Mouse (Mus musculus) gastrocnemius, postnatal 25 days (tissue): ENCODE measurements around the gene Igtp. TPM values are rescaled to one million over a fixed set of nuclear protein-coding genes. Genes with fewer than 3 reads are reported as not detected.
"Not testable (repeated sequence)": the region's sequence is repeated elsewhere in the genome, so short reads cannot be mapped to it uniquely, and the experiment has no call there.

Experiments
- DNase-seq: peaks from one replicate; pipeline ENCODE4 v3.0.0; 2022
- total RNA-seq, 2 experiments: library from RNA; stranded (reverse); gene quantifications; 1 replicate in 1 of 2; 2 replicates in 1 of 2; pipeline ENCODE4 v1.2.3; 2021

The Igtp gene
- total RNA-seq, 2 experiments from 2014 or later, result 3.6 to 4.3 TPM

DNA sequence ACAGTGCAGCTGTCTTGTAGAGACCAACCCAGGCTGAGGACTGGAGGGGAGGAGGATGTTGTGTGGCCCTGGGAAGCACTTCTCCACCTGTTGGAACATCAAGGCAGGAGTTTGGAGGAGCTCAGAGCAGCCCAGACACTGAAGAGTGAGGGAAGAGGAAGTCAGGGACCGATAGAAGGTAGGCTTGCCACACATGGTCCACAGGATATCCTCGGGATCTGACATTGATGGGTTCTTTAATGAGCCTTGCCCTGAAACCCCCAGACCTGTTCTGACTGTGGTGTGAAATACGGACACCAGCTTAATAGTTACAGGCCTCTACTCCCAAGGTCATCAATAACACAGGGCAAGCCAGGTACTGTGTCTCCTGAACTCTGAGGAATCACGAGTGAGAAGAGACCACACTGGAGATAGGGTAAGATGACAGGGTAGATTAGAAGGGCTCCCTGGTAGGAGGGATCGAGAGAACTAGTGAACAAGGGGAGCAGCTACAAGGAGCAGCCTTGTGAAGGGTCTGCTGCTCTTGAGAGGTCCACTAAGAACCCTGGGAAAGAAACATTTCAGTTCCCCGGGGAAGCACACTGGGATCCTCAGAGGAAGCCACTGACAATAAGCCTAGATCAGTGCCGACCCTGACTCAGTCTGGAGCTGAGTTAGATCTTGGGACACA lies 14.5 kb downstream of the Igtp start:
- no peak for DNase-seq

DNA sequence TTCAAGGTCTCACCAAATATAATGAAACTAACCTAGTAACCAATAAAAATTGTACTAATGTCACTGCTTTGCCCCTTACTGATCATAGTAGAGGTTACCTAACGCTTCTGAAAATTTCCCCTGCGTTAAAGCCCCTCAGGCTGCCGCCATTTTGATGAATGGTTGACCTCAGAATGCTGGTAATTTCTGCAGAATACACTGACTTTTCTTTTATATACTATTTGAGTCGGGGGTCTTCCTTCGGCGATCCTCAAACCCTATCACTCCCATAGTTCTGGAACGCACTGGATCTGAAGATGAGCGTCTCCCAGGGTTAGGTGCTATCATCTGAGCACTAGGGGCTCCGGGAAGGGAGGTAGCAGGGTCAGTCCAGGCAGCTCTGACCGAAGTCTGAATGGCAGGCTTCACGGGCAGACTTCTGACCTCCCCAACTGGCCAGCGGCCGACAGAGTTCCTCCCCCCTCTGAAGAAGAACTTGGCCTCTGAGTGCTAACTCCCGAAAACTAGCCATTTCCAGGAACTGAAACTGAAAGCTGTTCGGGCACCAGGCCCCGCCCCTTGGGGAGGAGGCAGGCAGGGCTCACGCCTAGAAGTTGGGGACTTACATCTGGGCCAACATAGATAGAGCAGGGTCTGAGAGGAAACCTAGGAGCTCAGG lies 15.2 kb downstream of the Igtp start:
- DNase-seq, result peak; percentile 89

DNA sequence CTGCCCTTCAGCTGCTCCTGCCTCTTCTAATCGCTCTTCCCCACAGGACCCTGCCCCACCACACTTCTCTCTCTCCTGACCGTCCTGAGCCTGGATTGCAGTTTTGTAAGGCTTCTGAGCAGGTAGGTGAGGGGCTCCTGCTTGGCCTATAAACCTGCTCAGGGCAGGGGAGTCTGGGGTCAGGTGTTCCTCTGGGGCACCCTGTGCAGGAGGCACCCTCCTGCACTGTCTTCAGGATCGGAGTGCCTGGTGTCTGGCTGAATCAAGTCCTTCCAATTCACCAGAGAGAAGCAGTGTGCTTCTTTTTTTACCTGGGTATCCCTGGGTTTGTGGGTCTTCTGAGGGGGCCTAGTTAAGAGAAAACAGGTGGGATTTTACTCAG lies 15.7 kb downstream of the Igtp start:
- DNase-seq, result not testable (repeated sequence)

DNA sequence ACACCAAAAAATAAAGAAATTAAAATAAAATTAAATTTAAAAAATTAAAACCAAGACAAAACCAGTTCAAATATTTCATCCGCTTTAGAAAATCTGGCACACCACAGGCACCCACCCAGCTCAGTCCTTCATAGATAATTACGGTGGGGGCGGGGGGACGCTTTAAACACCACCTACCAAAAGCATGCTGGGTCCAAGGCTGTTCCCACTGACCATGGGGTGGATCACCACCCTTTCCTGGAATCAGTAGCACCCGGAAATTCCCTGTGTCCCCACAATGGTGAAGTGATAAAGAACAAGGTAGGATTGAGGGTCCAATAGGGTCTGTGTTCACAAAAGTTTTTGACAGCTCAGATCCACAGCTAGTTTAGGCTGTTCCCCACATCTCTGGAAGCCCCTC lies 16.5 kb downstream of the Igtp start:
- no peak for DNase-seq

DNA sequence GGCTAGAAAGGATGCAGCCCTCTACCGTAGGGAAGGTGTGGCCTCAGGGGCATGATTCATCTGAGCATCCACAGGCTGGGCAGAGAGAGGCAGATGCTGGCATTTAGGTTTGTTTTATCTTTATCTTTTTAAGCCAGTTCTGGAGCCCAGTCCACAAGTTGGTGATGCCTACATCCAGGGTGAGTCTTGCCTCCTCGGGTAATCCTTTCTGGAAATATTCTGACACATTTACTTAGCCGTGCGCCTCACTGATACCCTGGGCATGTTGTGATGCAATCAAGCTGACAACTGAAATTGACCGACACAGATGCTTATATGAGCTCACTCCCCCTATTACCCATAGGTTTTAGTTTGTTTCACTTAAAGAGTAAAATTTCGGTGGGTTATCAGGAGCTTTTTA lies 17.5 kb downstream of the Igtp start:
- DNase-seq, result no peak

DNA sequence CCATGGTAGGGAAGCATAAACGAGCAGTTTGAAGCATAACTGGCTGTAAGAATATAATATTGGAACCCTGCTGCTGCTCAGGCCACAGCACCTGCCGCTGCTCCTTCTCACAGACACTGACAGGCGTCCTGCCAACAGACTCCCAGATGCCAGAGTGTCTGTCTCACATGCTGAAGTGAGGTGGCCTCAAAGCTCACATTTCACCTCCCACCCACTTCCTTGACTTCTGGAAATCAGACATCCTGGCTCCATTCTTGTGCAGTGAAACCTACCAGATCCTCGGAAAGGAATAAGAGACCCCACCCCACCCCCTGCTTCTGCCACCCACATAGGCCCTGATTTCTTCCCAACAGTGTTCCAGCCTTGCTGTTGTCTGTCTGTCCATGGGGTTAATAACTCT lies 24.4 kb downstream of the Igtp start:
- peak; percentile 38 for DNase-seq

DNA sequence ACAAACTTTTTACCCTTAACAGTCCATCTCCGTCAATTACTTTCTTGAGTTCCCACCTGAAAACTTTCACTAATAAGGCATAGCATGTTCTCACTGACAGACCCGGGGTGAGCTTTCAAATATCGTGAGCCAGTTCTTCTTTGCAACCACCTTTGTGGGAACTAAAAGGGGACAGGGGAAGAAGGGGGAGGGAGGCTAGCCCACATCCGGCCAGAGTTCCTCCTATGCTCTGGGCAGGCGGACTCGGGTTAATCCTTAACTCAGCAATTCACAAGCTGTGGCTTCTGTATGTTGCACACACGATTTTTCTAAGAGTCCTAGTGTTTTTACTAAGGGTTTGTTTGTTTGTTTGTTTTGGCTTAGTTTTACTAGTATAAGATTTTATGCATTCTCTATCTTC lies 25.0 kb downstream of the Igtp start:
- peak; percentile 22 for DNase-seq

DNA sequence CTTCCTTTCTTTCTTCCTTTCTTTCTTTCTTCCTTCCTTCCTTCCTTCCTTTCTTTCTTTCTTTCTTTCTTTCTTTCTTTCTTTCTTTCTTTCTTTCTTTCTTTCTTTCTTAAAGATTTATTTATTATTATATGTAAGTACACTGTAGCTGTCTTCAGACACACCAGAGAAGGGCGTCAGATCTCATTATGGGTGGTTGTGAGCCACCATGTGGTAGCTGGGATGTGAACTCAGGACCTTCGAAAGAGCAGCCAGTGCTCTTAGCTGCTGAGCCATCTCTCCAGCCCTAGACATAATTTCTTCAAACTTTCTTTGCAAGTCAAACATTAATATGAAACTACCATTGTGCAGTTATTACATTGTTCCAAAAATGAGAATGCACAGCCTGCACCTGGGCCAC lies 25.5 kb downstream of the Igtp start:
- DNase-seq, result not testable (repeated sequence)

DNA sequence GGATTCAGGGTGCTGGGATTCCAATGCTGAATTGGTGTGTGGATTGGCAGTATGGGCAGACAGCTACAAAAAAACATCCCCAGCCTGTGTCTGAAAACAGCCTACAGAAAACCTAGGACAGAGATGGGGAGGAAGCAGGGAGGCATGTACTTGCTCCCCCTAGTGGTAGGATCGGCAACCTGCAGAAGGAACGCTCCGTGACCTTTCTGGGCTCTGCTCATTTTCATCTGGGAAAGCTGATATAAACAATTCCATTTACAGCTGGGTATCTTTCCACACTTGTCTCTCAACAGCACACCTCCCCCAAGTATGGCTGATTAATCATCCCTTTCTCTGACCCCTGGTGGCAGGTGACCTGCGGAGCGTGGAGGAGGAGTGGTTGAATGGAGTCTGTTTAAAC lies 26.3 kb downstream of the Igtp start:
- peak; percentile 52 for DNase-seq

DNA sequence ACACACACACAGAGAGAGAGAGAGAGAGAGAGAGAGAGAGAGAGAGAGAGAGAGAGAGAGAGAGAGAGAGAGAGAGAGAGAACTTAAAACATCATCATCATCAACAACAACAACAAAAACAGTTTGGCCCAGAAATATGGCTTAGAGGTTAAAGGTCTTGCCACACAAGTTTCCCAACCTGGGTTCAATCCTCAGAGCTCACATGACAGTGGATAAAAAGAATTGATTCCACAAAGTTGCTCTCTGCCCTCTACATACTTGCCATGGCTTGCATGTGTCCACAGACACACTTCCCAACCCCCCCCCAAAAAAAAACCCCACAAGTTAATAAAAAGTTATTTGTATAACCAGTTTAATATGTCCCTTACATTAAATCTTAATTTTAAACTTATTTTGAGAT lies 27.1 kb downstream of the Igtp start:
- DNase-seq, result no peak

DNA sequence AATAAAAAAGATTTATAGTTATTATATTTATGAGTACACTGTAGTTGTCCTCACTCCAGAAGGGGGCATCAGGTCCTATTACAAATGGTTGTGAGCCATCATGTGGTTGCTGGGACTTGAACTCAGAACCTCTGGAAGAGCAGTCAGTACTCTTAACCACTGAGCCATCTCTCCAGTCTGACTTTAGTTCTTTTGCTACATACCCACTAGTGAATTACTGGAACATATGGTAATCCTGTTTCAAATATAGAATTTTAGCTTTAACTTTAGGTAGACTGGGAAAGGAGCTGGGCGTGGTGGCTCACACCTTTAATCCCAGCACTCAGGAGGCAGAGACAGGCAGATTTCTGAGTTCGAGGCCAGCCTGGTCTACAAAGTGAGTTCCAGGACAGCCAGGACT lies 28.7 kb downstream of the Igtp start:
- DNase-seq, result not testable (repeated sequence)

DNA sequence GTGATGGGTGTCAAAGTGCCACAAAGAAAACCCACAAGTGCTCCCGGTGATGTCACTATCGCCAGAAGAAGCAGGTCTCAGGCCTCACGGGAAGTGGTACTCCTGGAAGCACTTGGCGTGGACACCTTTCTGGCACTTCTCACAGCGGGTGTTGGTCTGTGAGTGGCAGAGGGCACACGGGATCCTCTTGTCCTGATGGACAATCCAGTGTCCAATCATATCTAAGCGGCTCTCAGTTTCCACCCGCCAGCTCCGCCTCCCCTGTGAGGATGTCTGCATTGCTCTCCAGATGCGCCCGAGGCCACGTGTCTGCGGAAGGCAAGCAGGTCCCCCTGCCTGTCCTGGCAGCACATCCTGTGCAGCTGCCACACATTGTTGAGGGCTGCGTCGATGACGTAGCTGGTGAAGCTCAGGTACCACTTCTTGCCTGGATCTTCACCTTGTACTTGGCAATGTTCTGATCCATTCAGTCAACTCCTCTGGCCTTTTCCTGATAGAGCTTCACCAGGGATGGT lies 31.1 kb downstream of the Igtp start:
- no peak for DNase-seq

DNA sequence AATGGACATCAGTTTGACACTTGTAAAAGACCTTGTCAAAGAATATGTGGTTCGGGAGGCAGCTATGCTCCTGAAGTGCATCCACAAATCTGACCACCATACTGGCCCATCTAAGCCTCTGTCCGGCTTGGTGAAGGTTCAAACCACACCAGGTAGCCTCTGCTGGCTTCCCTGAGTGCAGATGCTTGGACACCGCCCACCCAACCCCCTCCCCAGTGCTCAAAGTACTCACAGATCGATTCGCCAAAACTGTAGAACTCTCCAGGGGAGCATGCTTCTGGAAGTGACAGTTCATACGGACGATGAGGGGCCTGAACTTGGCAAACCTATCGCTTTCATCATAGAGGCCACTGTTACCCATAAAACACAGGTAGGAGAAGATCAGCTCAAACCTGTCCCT lies 31.8 kb downstream of the Igtp start:
- no peak for DNase-seq

DNA sequence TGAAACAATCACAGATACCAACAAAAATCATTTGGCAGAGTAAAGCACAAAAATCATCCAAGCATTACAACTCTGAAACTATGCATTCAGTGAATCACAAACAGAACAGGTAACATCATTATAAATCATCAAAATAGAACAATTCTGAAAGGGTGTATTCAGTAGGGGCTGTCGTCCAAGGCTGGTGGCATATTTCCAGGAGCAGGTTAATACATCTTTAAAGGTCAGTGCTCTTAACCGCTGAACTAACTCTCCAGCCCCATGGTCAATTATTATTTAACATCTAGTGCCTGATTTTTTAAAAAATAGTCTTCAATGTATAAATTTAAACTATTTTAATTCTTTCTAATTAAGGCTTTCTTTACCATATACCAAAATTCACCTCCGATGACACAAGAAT lies 35.2 kb downstream of the Igtp start:
- DNase-seq, result not testable (repeated sequence)

DNA sequence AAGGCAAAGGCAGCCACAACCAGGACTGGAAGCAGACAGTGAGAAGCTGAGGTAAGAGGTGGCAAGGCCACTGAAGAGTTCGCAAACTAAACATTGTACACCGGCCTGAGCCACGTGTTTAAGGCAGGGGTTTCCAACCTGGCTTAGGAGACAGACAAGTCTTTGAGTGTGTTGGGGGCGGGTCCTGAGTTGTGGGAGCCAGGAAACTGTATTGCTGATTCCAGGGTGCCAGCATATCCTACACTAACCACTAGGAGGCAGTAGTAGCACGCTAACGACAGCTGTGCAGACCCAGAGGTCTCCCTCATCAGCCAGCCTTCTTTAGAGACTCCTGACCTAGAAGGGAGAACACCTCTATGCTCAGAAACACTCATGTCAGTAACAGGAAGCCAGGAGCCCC lies 35.8 kb downstream of the Igtp start:
- DNase-seq, result no peak

DNA sequence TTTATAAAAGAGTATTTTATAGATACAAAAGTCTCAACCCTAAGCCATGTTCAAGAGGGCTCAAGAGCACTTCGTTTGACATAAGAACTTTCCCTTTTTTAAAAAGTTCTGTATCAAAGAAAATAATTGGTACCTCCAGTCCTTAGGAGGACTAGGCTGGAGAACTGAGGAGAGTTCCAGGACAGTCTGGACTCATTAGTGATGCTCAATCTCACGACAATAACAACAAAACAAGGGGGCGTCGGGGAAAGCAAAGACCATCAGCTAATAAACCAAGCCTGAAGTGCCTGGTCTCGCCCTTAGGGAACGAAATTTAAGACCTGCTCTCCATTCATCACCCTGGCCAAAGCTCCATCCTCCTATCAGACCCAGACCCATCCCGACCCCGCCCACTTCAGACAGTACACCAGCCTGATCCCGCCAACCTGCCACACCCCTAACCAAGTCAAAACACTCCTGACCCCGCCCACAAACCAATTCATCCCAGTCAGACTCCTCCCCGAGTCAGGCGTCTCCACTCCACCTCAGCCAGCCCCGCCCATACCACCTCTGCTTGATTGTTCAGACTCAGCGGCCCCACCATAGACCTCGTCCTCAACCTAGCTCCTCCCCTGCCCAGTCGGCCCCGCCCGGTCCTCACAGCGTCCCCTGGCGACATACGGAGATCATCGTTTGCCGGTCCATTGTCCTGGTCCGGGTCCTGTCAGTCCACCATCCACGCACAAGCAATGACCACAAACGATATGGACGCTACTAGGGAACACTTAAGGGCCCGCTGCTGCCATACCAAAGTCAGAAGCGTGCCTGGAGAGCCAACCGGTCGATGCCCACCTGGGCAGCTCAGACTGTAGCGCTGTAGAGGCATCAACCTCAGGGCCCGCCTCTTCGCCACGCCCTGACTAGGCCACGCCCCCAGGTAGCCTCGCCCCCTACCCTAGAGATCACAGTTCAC lies 39.8 kb downstream of the Igtp start:
- DNase-seq, result peak; percentile 15

DNA sequence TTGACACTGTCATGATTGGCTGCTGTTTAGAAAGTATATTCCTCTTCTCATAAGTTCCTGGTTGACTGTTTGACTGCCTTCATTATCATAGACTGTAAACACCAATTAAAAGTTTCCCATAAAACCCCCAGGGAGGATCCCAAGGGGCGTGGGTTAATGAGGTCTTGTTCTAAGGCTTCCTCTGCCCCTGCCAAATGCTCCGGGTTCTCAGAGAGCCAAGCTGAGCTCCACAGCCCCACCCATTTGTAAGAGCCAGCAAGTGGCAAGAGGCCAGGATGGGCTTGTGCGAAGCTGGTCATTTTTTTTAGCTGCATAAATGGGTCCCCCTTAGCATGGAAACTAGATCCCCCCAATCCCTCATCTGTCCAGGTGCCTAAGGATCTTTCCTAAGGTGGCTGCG lies 47.9 kb downstream of the Igtp start:
- peak; percentile 50 for DNase-seq

DNA sequence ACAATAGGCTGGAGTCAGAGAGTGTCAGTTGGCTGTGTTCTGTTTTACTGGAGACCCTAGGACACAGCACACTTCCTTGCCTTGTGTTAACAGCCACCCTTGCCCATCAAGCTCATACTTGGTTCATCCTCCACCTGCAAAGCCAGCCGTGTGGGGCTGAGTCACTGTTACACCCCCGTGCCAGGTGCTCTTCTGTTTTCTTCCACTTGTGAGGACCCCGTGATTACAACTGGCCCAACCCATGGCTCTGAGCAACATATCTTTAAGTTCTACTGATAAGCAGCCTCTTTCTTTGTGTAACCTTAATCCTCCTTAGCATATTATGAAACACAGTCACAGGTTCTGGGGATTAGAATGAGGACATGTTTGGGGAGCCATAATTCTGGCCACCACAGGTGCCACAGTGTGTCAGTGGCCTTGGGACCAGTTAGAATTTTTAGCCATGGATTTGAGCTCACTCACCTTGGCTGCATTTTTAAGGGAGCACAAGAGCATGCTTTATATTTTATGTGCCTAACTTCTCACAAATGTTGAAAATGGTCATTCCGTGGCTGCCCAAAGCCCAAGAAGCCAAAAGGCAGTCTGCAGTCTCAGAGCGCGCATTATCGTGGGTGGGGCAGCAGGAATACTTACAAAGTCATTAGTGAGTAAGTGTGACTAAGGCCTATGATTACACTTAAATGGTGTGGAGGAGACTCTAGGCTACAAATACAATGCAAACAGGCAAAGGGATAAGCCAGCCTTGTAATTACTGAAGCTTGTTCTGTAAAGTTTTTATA lies 50.0 kb downstream of the Igtp start:
- DNase-seq, result no peak

DNA sequence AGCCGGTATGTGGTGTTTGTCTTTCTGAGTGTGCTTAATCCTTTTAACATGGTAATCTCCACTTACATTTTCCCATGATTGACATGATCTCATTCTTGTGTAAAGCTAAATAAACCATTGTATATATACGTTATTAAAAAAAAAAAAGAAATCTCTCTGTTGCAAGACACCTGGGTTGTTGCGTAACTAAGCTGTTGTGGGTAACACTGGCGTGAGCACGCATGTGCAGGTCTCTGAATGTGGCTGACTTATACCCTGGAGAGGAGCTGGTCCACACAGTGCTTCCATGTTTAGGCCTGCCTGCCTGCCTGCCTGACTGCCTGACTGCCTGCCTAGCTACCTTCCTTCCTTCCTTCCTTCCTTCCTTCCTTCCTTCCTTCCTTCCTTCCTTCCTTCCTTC lies 51.2 kb downstream of the Igtp start:
- DNase-seq, result no peak

DNA sequence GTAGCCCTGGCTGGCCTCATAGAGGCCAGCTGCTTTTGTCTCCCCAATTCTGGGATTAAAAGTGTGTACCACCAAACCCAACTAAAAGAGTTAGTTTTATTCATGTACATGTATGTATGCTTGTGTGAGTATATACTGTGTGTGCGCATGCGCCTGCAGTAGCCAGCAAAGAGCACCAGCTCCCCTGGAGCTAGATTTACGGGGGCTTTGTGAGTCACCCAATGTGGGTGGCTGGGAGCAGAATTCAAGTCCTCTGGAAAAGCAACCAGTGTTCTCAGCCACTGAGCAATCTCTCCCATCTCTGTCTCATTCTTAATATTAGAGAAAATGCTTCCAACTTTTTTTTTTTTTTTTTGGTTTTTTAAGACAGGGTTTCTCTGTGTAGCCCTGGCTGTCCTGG lies 55.1 kb downstream of the Igtp start:
- DNase-seq, result no peak
